In the genomic region with DNA sequence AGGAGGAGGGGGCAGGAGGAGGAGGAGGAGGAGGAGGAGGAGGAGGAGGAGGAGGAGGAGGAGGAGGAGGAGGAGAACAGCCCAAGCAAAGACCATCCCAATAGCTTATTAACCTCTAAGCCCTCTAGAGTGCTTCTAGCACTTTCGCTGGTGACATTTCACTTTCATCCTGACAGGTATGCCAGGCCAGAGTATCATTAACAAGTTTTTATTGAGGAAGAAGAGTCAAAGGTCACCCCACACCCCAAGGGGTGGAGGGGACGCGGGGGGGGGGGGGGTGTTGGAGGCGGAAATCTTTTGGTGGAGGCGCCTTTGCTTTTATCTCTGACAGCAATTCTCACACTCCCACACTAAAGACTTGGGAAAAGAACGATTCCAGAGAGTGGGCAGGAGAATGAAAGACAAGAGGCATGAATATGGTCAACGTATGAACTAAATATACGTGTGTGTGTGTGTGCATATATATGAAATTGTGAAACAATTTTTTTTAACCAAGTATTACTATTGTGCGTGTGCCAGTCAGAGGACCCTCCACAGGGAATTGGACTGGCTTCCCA, we compare ENCODE assay signal across 8 mouse cellular contexts. TPM values are rescaled to one million over a fixed set of nuclear protein-coding genes. Genes with fewer than 3 reads are reported as not detected.
DNase-seq lines count a peak whose midpoint lies in the region; ATAC-seq and TF ChIP-seq lines count a peak whose summit lies in the region.

No protein-coding gene starts in this region.

- H3K4me2 ChIP-seq in kidney, embryonic 15.5 days, result peak overlapping the region; percentile 94
- H3K4me2 ChIP-seq in embryonic facial prominence, embryonic 13.5 days, result peak overlapping the region; percentile 77
- H3K4me2 ChIP-seq in hindbrain, postnatal 0 days (ENCODE audit: low read depth, low read length), result peak overlapping the region; percentile 75
- H3K4me2 ChIP-seq in midbrain, embryonic 16.5 days (ENCODE audit: low read length), result peak overlapping the region; percentile 66

- H3K4me3 ChIP-seq in kidney, embryonic 15.5 days (replicated peaks), result peak overlapping the region; percentile 72
- H3K4me3 ChIP-seq in embryonic facial prominence, embryonic 13.5 days, result peak overlapping the region; percentile 69
- H3K4me3 ChIP-seq in hindbrain, postnatal 0 days (ENCODE audit: low read length), result peak overlapping the region; percentile 48
- peak overlapping the region; percentile 56 for H3K4me3 ChIP-seq in midbrain, embryonic 16.5 days (ENCODE audit: low read depth, low read length)

- H3K27me3 ChIP-seq in kidney, embryonic 15.5 days, result peaks cover 4% of the 10 kb centered on the region; the same call in 1 of the 2 replicates
- H3K27me3 ChIP-seq in embryonic facial prominence, embryonic 13.5 days, result no peaks in the 10 kb centered on the region
- H3K27me3 ChIP-seq in hindbrain, postnatal 0 days (ENCODE audit: insufficient read depth, low read length), result no peaks in the 10 kb centered on the region
- H3K27me3 ChIP-seq in midbrain, embryonic 16.5 days (ENCODE audit: control insufficient read depth, insufficient read depth, low read depth, low read length), result no peaks in the 10 kb centered on the region

- no peak overlapping the region for H3K9ac ChIP-seq in kidney, embryonic 15.5 days
- H3K9ac ChIP-seq in embryonic facial prominence, embryonic 13.5 days, result no peak overlapping the region
- H3K9ac ChIP-seq in hindbrain, postnatal 0 days (replicated peaks; ENCODE audit: low read length), result peak overlapping the region; percentile 71; the same call in 1 of the 2 replicates
- H3K9ac ChIP-seq in midbrain, embryonic 16.5 days (ENCODE audit: low read depth, low read length), result peak overlapping the region; percentile 76

- DNase-seq in kidney, postnatal 25 days, result no peak
- DNase-seq in hindbrain, postnatal 0 days (ENCODE audit: low spot score), result peak; percentile 8
- no peak for DNase-seq in spleen, adult 18-20 months
- no peak for DNase-seq in spleen, postnatal 36 days (ENCODE audit: low spot score in 2 of 2)
- no peak for DNase-seq in ovary, postnatal 36 days (ENCODE audit: low spot score)

- ATAC-seq in kidney, embryonic 15.5 days (replicated peaks; ENCODE audit: low FRiP score), result peak; percentile 9; the same call in 1 of the 2 replicates
- no peak for ATAC-seq in embryonic facial prominence, embryonic 13.5 days (ENCODE audit: insufficient number of reproducible peaks, insufficient read depth, low FRiP score, low TSS enrichment, low read depth)
- no peak for ATAC-seq in hindbrain, postnatal 0 days
- peak; percentile 36 for ATAC-seq in midbrain, embryonic 16.5 days

- WGBS in kidney, embryonic 15.5 days, result 4% methylated on average over 9 of the region's 9 CpGs
- WGBS in embryonic facial prominence, embryonic 13.5 days, result 46% methylated on average over 9 of the region's 9 CpGs
- WGBS in hindbrain, postnatal 0 days, result 45% methylated on average over 9 of the region's 9 CpGs
- 48% methylated on average over 8 of the region's 9 CpGs for WGBS in midbrain, embryonic 16.5 days

- no peaks in the 10 kb centered on the region for H3K36me3 ChIP-seq in kidney, embryonic 15.5 days
- no peaks in the 10 kb centered on the region for H3K36me3 ChIP-seq in embryonic facial prominence, embryonic 13.5 days
- no peaks in the 10 kb centered on the region for H3K36me3 ChIP-seq in hindbrain, postnatal 0 days (ENCODE audit: insufficient read depth, low read length)
- H3K36me3 ChIP-seq in midbrain, embryonic 16.5 days (ENCODE audit: control insufficient read depth, insufficient read depth, low read length), result no peaks in the 10 kb centered on the region

- peaks cover 20% of the 10 kb centered on the region for H3K4me1 ChIP-seq in kidney, embryonic 15.5 days
- H3K4me1 ChIP-seq in embryonic facial prominence, embryonic 13.5 days, result 0 out of 2 replicates have a peak, but pooled peaks cover 5% of the 10 kb centered on the region
- no peaks in the 10 kb centered on the region for H3K4me1 ChIP-seq in hindbrain, postnatal 0 days (ENCODE audit: insufficient read depth, low read length)
- no peaks in the 10 kb centered on the region; the same call in 1 of the 2 replicates for H3K4me1 ChIP-seq in midbrain, embryonic 16.5 days (ENCODE audit: control insufficient read depth, insufficient read depth, low read length)

- no peak for TF ChIP-seq CTCF in hindbrain, postnatal 0 days (IDR thresholded peaks at IDR 0.05; ENCODE audit: low read depth)

- H3K27ac ChIP-seq in kidney, embryonic 15.5 days, result no peak overlapping the region
- no peak overlapping the region for H3K27ac ChIP-seq in embryonic facial prominence, embryonic 13.5 days
- no peak overlapping the region for H3K27ac ChIP-seq in hindbrain, postnatal 0 days
- peak overlapping the region; percentile 89 for H3K27ac ChIP-seq in midbrain, embryonic 16.5 days (ENCODE audit: low read length)

- no peaks in the 10 kb centered on the region for H3K9me3 ChIP-seq in kidney, embryonic 15.5 days (replicated peaks)
- H3K9me3 ChIP-seq in embryonic facial prominence, embryonic 13.5 days, result no peaks in the 10 kb centered on the region
- no peaks in the 10 kb centered on the region for H3K9me3 ChIP-seq in hindbrain, postnatal 0 days (ENCODE audit: low read length)
- H3K9me3 ChIP-seq in midbrain, embryonic 16.5 days (replicated peaks; ENCODE audit: control insufficient read depth, low read length, poor library complexity, severe bottlenecking), result no peaks in the 10 kb centered on the region

RNA-seq across cellular contexts. Expression of gene Cox20, which starts 43.7 kb away (rescaled TPM):
- polyA plus RNA-seq in kidney, embryonic 15.5 days (2015; fragmentation: Nextera tagmentation; extraction: Ambion mirVana), result 139 and 149 TPM in 2 replicates
- polyA plus RNA-seq in embryonic facial prominence, embryonic 13.5 days (2015; fragmentation: Nextera tagmentation; extraction: Ambion mirVana), result 167 TPM in 2 replicates
- 24.4 and 30.1 TPM in 2 replicates for total RNA-seq in hindbrain, postnatal 0 days (2014; rRNA removed)
- polyA plus RNA-seq in hindbrain, postnatal 0 days (2015; fragmentation: Nextera tagmentation; extraction: Ambion mirVana), result 102 and 117 TPM in 2 replicates
- 100 and 120 TPM in 2 replicates for polyA plus RNA-seq in midbrain, embryonic 16.5 days (2015; fragmentation: Nextera tagmentation; extraction: Ambion mirVana)

Comparison
In these comparisons a context has a peak if more than half of its experiments do, and no peak if none do; other contexts are left out.
1. ATAC-seq: peak in kidney, embryonic 15.5 days (single experiment) and midbrain, embryonic 16.5 days (single experiment); none in embryonic facial prominence, embryonic 13.5 days (single experiment) and hindbrain, postnatal 0 days (single experiment).
2. H3K9ac ChIP-seq: peak in hindbrain, postnatal 0 days (single experiment) and midbrain, embryonic 16.5 days (single experiment); none in kidney, embryonic 15.5 days (single experiment) and embryonic facial prominence, embryonic 13.5 days (single experiment).
3. Peak in every context shown above with its lines, with median percentiles within 50 percentile points of each other: H3K4me2 ChIP-seq and H3K4me3 ChIP-seq.